Mouse (Mus musculus): ENCODE measurements around the gene Cox7a2l. TPM values are rescaled to one million over a fixed set of nuclear protein-coding genes. Genes with fewer than 3 reads are reported as not detected.
A peak's percentile ranks its signal among the peaks of the same experiment; 100 is the strongest.

Cox7a2l gene
- total and polyA plus RNA-seq, 3 experiments = 233 to 371 (median 310) TPM

- dilution Hi-C loops (cut with MboI; ENCODE audit: extremely low pct_ligation_motif_present, extremely low pct_unique_long_range_greater_than_20kb, low sequenced_read_pairs) = no loop called here
- peak; percentile 67 for TF ChIP-seq ZNF384 (IDR thresholded peaks at IDR 0.05; ENCODE audit: low read depth, low read length)
- no peak for TF ChIP-seq RAD21 (IDR thresholded peaks at IDR 0.05; ENCODE audit: low read depth, low read length)
- no peak overlapping the region for H3K4me2 ChIP-seq (ENCODE audit: insufficient read depth, low read depth, poor library complexity, severe bottlenecking)
- in situ Hi-C loops (cut with MboI; ENCODE audit: low pct_ligation_motif_present, low pct_unique_long_range_greater_than_20kb, low sequenced_read_pairs) = no loop called here
- H3K4me1 ChIP-seq (ENCODE audit: control insufficient read depth in 1 of 2, insufficient read depth in 2 of 2) = peaks cover 0 to 6% of the 10 kb centered on the region in 2 experiments; a peak in 1 of 4 replicates
- DNase-seq (ENCODE audit: extremely low read depth) = peak; percentile 15
- H3K4me3 ChIP-seq (replicated peaks in 1 of 3; ENCODE audit: low read depth in 2 of 3, low read length in 2 of 3, poor library complexity in 1 of 3) = no peak overlapping the region
- no peaks in the 10 kb centered on the region for H3K27me3 ChIP-seq (replicated peaks)
- H3K36me3 ChIP-seq (replicated peaks in 1 of 2; ENCODE audit: control insufficient read depth in 1 of 2, insufficient read depth in 1 of 2, low read length in 1 of 2) = peaks cover 53 to 94% of the 10 kb centered on the region in 2 experiments
- H3K9ac ChIP-seq (ENCODE audit: insufficient read depth, low read depth) = no peak overlapping the region
- no peaks in the 10 kb centered on the region for H3K9me3 ChIP-seq (replicated peaks; ENCODE audit: low read length)
- H3K27ac ChIP-seq (ENCODE audit: insufficient read depth, low read depth) = no peak overlapping the region
- no peaks in the 10 kb centered on the region for H3K79me2 ChIP-seq (replicated peaks; ENCODE audit: control insufficient read depth, extremely low read depth, insufficient read depth, poor library complexity, severe bottlenecking)
Observed at GRCm38 (mm10) chr17:83457271-83457670, 59.9 kb downstream of the Cox7a2l start.

- Histone ChIP-seq H3K4me2 (ENCODE audit: insufficient read depth, low read depth, poor library complexity, severe bottlenecking) (no peak overlapping the region), H3K4me3 (replicated peaks in 1 of 3; ENCODE audit: low read depth in 2 of 3, low read length in 2 of 3, poor library complexity in 1 of 3) (no peak overlapping the region), H3K9ac (ENCODE audit: insufficient read depth, low read depth) (no peak overlapping the region), H3K9me3 (replicated peaks; ENCODE audit: low read length) (no peaks in the 10 kb centered on the region), H3K79me2 (replicated peaks; ENCODE audit: control insufficient read depth, extremely low read depth, insufficient read depth, poor library complexity, severe bottlenecking) (no peaks in the 10 kb centered on the region), H3K27me3 (replicated peaks) (no peaks in the 10 kb centered on the region), H3K4me1 (ENCODE audit: control insufficient read depth in 1 of 2, insufficient read depth in 2 of 2) (peaks cover 0 to 6% of the 10 kb centered on the region in 2 experiments; a peak in 1 of 4 replicates), H3K27ac (ENCODE audit: insufficient read depth, low read depth) (no peak overlapping the region), H3K36me3 (replicated peaks in 1 of 2; ENCODE audit: control insufficient read depth in 1 of 2, insufficient read depth in 1 of 2, low read length in 1 of 2) (peaks cover 56 to 97% of the 10 kb centered on the region in 2 experiments)
- dilution Hi-C loops (cut with MboI; ENCODE audit: extremely low pct_ligation_motif_present, extremely low pct_unique_long_range_greater_than_20kb, low sequenced_read_pairs) (no loop called here), in situ Hi-C loops (cut with MboI; ENCODE audit: low pct_ligation_motif_present, low pct_unique_long_range_greater_than_20kb, low sequenced_read_pairs) (no loop called here)
- DNase-seq (ENCODE audit: extremely low read depth) = no peak
- no peak for TF ChIP-seq PAX5 (IDR thresholded peaks at IDR 0.05; ENCODE audit: low read length)
Observed at GRCm38 (mm10) chr17:83453587-83453986, 63.5 kb downstream of the Cox7a2l start.

- TF ChIP-seq POLR2A (IDR thresholded peaks at IDR 0.05; ENCODE audit: low read depth, low read length) (no peak), MXI1 (IDR thresholded peaks at IDR 0.05; ENCODE audit: low read depth, low read length) (no peak), ZNF384 (IDR thresholded peaks at IDR 0.05; ENCODE audit: low read depth, low read length) (no peak)
- Histone ChIP-seq H3K4me3 (replicated peaks in 1 of 3; ENCODE audit: low read depth in 2 of 3, low read length in 2 of 3, poor library complexity in 1 of 3) (no peak overlapping the region), H3K27ac (ENCODE audit: insufficient read depth, low read depth) (no peak overlapping the region), H3K9ac (ENCODE audit: insufficient read depth, low read depth) (no peak overlapping the region), H3K79me2 (replicated peaks; ENCODE audit: control insufficient read depth, extremely low read depth, insufficient read depth, poor library complexity, severe bottlenecking) (no peaks in the 10 kb centered on the region), H3K4me1 (ENCODE audit: control insufficient read depth in 1 of 2, insufficient read depth in 2 of 2) (peaks cover 0 to 6% of the 10 kb centered on the region in 2 experiments; a peak in 1 of 4 replicates), H3K9me3 (replicated peaks; ENCODE audit: low read length) (no peaks in the 10 kb centered on the region), H3K27me3 (replicated peaks) (no peaks in the 10 kb centered on the region), H3K4me2 (ENCODE audit: insufficient read depth, low read depth, poor library complexity, severe bottlenecking) (no peak overlapping the region), H3K36me3 (replicated peaks in 1 of 2; ENCODE audit: control insufficient read depth in 1 of 2, insufficient read depth in 1 of 2, low read length in 1 of 2) (peaks cover 49 to 96% of the 10 kb centered on the region in 2 experiments)
- DNase-seq (ENCODE audit: extremely low read depth) = no peak
- in situ Hi-C loops (cut with MboI; ENCODE audit: low pct_ligation_motif_present, low pct_unique_long_range_greater_than_20kb, low sequenced_read_pairs) = no loop called here
- dilution Hi-C loops (cut with MboI; ENCODE audit: extremely low pct_ligation_motif_present, extremely low pct_unique_long_range_greater_than_20kb, low sequenced_read_pairs) = no loop called here
Observed at GRCm38 (mm10) chr17:83452451-83452850, 64.7 kb downstream of the Cox7a2l start.

Other genes starting within 250 kb of the Cox7a2l start
- gene Eml4, start 166.4 kb downstream of the Cox7a2l start, total RNA-seq (2012; rRNA removed) = 38.2 and 43.7 TPM in 2 replicates
- 75.6 and 75.9 TPM in 2 replicates for gene Eml4, start 166.4 kb downstream of the Cox7a2l start, total RNA-seq (2014; rRNA removed)
- 58.6 and 60.1 TPM in 2 replicates for gene Eml4, start 166.4 kb downstream of the Cox7a2l start, polyA plus RNA-seq (2012; ENCODE audit: insufficient read length, low read depth)
- gene Kcng3, start 114.6 kb upstream of the Cox7a2l start, total RNA-seq (2012; rRNA removed) = not detected in 2 replicates
- gene Kcng3, start 114.6 kb upstream of the Cox7a2l start, total RNA-seq (2014; rRNA removed) = not detected in 2 replicates
- gene Kcng3, start 114.6 kb upstream of the Cox7a2l start, polyA plus RNA-seq (2012; ENCODE audit: insufficient read length, low read depth) = not detected in 2 replicates
- 24.7 and 31.1 TPM in 2 replicates for gene Mta3, start 188.8 kb upstream of the Cox7a2l start, total RNA-seq (2012; rRNA removed)
- 39.2 and 42.0 TPM in 2 replicates for gene Mta3, start 188.8 kb upstream of the Cox7a2l start, total RNA-seq (2014; rRNA removed)
- 61.3 and 67.6 TPM in 2 replicates for gene Mta3, start 188.8 kb upstream of the Cox7a2l start, polyA plus RNA-seq (2012; ENCODE audit: insufficient read length, low read depth)